Mouse (Mus musculus) thymus, adult 2 months (tissue): Measurements from ENCODE around the gene Kmo. TPM values are rescaled to one million over a fixed set of nuclear protein-coding genes. Genes with fewer than 3 reads are reported as not detected.
A peak's percentile ranks its signal among the peaks of the same experiment; 100 is the strongest.

ENCODE experiments used
- DNase-seq: peaks from one replicate; pipeline ENCODE4 v3.0.0; 2021
- H3K27ac ChIP-seq: fragments of 200-500 bp; 2 replicates; pipeline ENCODE4 v1.5.1; 2012; ENCODE audit warnings: low read length, control low read depth; ENCODE audit not compliant: control insufficient read depth, insufficient read depth
- H3K27me3 ChIP-seq: fragments of 200-500 bp; 2 replicates; pipeline ENCODE4 v1.6.1; 2012; ENCODE audit warnings: mild to moderate bottlenecking, low read length, moderate library complexity, mixed read lengths; ENCODE audit not compliant: control insufficient read depth, insufficient read depth
- H3K36me3 ChIP-seq: fragments of 200-500 bp; 2 replicates; pipeline ENCODE4 v1.6.1; 2012; ENCODE audit warnings: mild to moderate bottlenecking, low read length, moderate library complexity; ENCODE audit not compliant: control insufficient read depth, insufficient read depth
- H3K4me1 ChIP-seq: fragments of 200-500 bp; replicated peaks from 2 replicates; pipeline ENCODE4 v1.6.1; 2012; ENCODE audit warnings: low read length; ENCODE audit not compliant: control insufficient read depth, insufficient read depth
- H3K4me3 ChIP-seq: fragments of 200-500 bp; 2 replicates; pipeline ENCODE4 v1.5.1; 2012; ENCODE audit warnings: mild to moderate bottlenecking, low read length, control low read depth, moderate library complexity; ENCODE audit not compliant: control insufficient read depth, insufficient read depth
- CTCF ChIP-seq: fragments of 200-500 bp; IDR thresholded peaks from 2 replicates; pipeline ENCODE4 v1.5.1; 2012; ENCODE audit warnings: mild to moderate bottlenecking, control low read depth, low read length, moderate library complexity, borderline replicate concordance; ENCODE audit not compliant: control insufficient read depth, poor library complexity, insufficient read depth; ENCODE audit errors: extremely low read depth
- POLR2A ChIP-seq: fragments of 200-500 bp; IDR thresholded peaks from 2 replicates; pipeline ENCODE4 v1.6.1; 2012; ENCODE audit warnings: mild to moderate bottlenecking, low read length, control low read depth, moderate library complexity; ENCODE audit not compliant: control insufficient read depth, poor library complexity, insufficient read depth; ENCODE audit errors: extremely low read depth
- WGBS: fragments of 180-500 bp; shearing (Covaris S2); methylation state at CpG from one replicate; pipeline ENCODE4 v1.1.7; 2018; 5-methylcytosine and 5-hydroxymethylcytosine counted together
- polyA plus RNA-seq: library from polyadenylated mRNA; depleted of rRNA; stranded (reverse); fragments of >200 nt; gene quantifications from 2 replicates; pipeline ENCODE4 v1.2.3, GENCODE M21; 2012; rRNA removed

The Kmo gene
- polyA plus RNA-seq, 1 experiment, result 3.3 TPM

DNA sequence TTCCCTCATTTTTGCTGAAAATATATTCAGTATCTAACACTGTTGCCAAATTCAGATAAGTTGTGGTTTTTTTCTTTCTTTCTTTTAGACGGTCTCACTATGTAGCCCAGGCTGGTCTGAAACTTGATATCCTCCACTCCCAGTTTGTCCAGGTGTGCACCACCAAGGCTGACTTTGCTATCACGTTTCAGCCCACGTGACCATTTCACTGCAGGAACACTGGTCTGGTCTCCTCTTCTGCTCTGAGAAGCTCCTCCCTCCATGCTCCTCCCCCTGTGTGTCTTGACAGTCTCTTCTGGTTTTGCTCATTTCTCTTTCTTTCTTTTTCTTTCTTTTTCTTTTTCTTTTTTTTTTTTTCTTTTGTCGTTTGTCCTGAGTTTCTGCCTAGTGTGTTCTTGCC is 79.6 kb downstream of the Kmo start:
- no peaks in the 10 kb centered on the region for H3K4me1 ChIP-seq
- H3K27me3 ChIP-seq, result no peaks in the 10 kb centered on the region
- H3K27ac ChIP-seq, result no peak overlapping the region
- H3K4me3 ChIP-seq, result no peak overlapping the region
- no peaks in the 10 kb centered on the region for H3K36me3 ChIP-seq
- TF ChIP-seq POLR2A (no peak), CTCF (no peak)
- 22% methylated on average over 4 of the region's 4 CpGs for WGBS
- DNase-seq, result peak; percentile 18

DNA sequence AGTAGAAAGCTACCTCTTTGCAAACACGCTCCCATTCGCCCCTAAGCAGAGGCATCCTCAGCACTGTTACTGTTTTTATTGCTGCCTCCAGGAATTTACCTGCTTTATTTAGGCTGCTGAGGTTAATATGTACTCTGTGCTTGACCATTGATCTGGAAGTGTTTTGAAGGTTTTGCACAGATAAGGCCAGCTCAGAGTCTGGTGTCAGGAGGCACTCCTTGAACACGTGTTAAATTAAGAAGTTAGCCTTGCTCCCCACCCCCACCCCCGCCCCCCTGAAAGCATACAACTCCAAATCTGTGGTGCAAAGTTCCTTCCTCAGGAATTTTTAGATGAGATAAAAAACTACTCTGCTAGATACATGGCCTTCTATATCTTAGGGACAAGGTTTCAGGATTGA is 81.0 kb downstream of the Kmo start:
- Histone ChIP-seq H3K4me3 (no peak overlapping the region), H3K27ac (no peak overlapping the region), H3K4me1 (no peaks in the 10 kb centered on the region), H3K27me3 (no peaks in the 10 kb centered on the region), H3K36me3 (no peaks in the 10 kb centered on the region)
- TF ChIP-seq POLR2A (no peak), CTCF (no peak)
- 78% methylated on average over 4 of the region's 4 CpGs for WGBS
- DNase-seq, result no peak

- Histone ChIP-seq H3K27ac (no peak overlapping the region), H3K4me1 (no peaks in the 10 kb centered on the region), H3K4me3 (no peak overlapping the region), H3K36me3 (no peaks in the 10 kb centered on the region), H3K27me3 (no peaks in the 10 kb centered on the region)
- TF ChIP-seq POLR2A (no peak), CTCF (no peak)
- no peak for DNase-seq
- WGBS, result 80% methylated on average over 5 of the region's 5 CpGs
Measured at GRCm38 (mm10) chr1:175707599-175707998, 87.4 kb downstream of the Kmo start.

GRCm38 (mm10) chr1:175708013-175708412 is 87.8 kb downstream of the Kmo start:
- H3K36me3 ChIP-seq, result no peaks in the 10 kb centered on the region
- H3K27me3 ChIP-seq, result no peaks in the 10 kb centered on the region
- TF ChIP-seq POLR2A (no peak), CTCF (no peak)
- DNase-seq, result no peak
- no peak overlapping the region for H3K27ac ChIP-seq
- no peak overlapping the region for H3K4me3 ChIP-seq
- no peaks in the 10 kb centered on the region for H3K4me1 ChIP-seq

Other genes with a start within 250 kb of the Kmo start
- 0.54 and 0.92 TPM in 2 replicates for gene Rgs7, start 127.9 kb upstream of the Kmo start, polyA plus RNA-seq
- 26.0 and 32.4 TPM in 2 replicates for gene Fh1, start 5.3 kb downstream of the Kmo start, polyA plus RNA-seq
- gene Opn3, start 72.4 kb downstream of the Kmo start, polyA plus RNA-seq, result 5.3 and 8.2 TPM in 2 replicates
- gene Chml, start 72.5 kb downstream of the Kmo start, polyA plus RNA-seq, result 18.3 and 45.7 TPM in 2 replicates
- gene Wdr64, start 78.2 kb downstream of the Kmo start, polyA plus RNA-seq, result not detected in 2 replicates